Mouse (Mus musculus): Measurements from ENCODE around the gene Hist1h3d. TPM values are rescaled to one million over a fixed set of nuclear protein-coding genes. Genes with fewer than 3 reads are reported as not detected.

The Hist1h3d gene
- total and polyA plus RNA-seq, 3 experiments, result 0.94 to 182 (median 13.5) TPM

DNA sequence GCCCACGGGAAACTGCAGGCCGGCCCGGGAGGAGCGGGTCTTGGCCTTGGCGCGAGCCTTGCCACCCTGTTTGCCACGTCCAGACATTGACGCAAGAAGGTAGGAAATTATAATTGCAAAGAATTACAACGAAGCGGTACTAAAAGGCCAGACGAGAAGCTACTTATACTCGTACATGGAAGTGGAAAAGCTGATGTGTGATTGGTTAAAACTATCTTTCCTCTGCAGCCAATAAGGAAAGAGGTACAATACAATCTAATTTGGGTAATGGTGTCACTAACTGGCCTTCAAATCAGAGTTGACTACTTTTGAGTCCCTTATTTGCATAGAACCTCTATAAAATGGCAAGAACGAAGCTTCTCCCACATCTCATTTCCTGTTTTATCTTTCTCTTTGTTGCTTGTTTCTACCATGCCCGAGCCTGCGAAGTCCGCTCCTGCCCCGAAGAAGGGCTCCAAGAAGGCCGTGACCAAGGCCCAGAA is 4.5 kb upstream of the Hist1h3d start, which contains the start of the genes Hist1h2ae and Hist1h2bg:
Gene Hist1h2ae (minus strand): TSS at position 199 of the 482 bp plus-strand sequence.
Gene Hist1h2bg (plus strand): TSS at position 375 of the 482 bp plus-strand sequence.
- no peaks in the 10 kb centered on the region for H3K27me3 ChIP-seq (replicated peaks)
- peak within 1 kb of the TSS; percentile 34 to 66 (median 36) for H3K4me3 ChIP-seq (replicated peaks in 1 of 3; ENCODE audit: low read depth in 2 of 3, low read length in 2 of 3, poor library complexity in 1 of 3)
- H3K4me2 ChIP-seq (ENCODE audit: insufficient read depth, low read depth, poor library complexity, severe bottlenecking), result peak within 1 kb of the TSS; percentile 82
- H3K36me3 ChIP-seq (replicated peaks in 1 of 2; ENCODE audit: control insufficient read depth in 1 of 2, insufficient read depth in 1 of 2, low read length in 1 of 2), result no peaks in the 10 kb centered on the region
- TF ChIP-seq MEF2A (IDR thresholded peaks at IDR 0.05; ENCODE audit: borderline replicate concordance, low read depth, low read length) (peak; percentile 76; the same call in 1 of the 2 replicates), POLR2A (IDR thresholded peaks at IDR 0.05; ENCODE audit: low read depth, low read length) (peak; percentile 81), JUND (conservative IDR thresholded peaks at IDR 0.05; ENCODE audit: low read depth, low read length) (peak; percentile 74; the same call in 1 of the 2 replicates), RCOR1 (conservative IDR thresholded peaks at IDR 0.05; ENCODE audit: low read depth, low read length) (peak; percentile 52), ELF1 (IDR thresholded peaks at IDR 0.05; ENCODE audit: low read depth, low read length) (peak; percentile 71), NRF1 (IDR thresholded peaks at IDR 0.05; ENCODE audit: low read depth, low read length) (no peak; the same call in 1 of the 2 replicates), E2F4 (IDR thresholded peaks at IDR 0.05; ENCODE audit: insufficient replicate concordance, low read depth, low read length) (0 out of 2 replicates have a peak, but pooled peaks have one; percentile 62), NELFE (IDR thresholded peaks at IDR 0.05; ENCODE audit: low read depth, low read length) (peak; percentile 65; the same call in 1 of the 2 replicates), SMC3 (IDR thresholded peaks at IDR 0.05; ENCODE audit: low read depth, low read length) (no peak), ZMIZ1 (IDR thresholded peaks at IDR 0.05; ENCODE audit: low read depth, low read length) (peak; percentile 97), CHD1 (IDR thresholded peaks at IDR 0.05; ENCODE audit: low read depth, low read length) (no peak; the same call in none of the 2 replicates), KAT2A (IDR thresholded peaks at IDR 0.05; ENCODE audit: insufficient replicate concordance, low read length) (no peak), POLR2AphosphoS2 (IDR thresholded peaks at IDR 0.05; ENCODE audit: low read depth, low read length) (no peak), MAFK (IDR thresholded peaks at IDR 0.05; ENCODE audit: insufficient replicate concordance, low read length) (no peak), MXI1 (IDR thresholded peaks at IDR 0.05; ENCODE audit: low read depth, low read length) (peak; percentile 49), MAX (IDR thresholded peaks at IDR 0.05; ENCODE audit: low read length) (no peak), TCF12 (IDR thresholded peaks at IDR 0.05; ENCODE audit: low read depth, low read length) (peak; percentile 96), UBTF (IDR thresholded peaks at IDR 0.05; ENCODE audit: low read depth, low read length) (no peak), CHD2 (IDR thresholded peaks at IDR 0.05; ENCODE audit: low read length) (peak; percentile 94), JUN (IDR thresholded peaks at IDR 0.05; ENCODE audit: insufficient read depth, low read depth, low read length) (peak; percentile 49; the same call in 1 of the 2 replicates), MAZ (IDR thresholded peaks at IDR 0.05; ENCODE audit: low read depth, low read length) (no peak), TBP (conservative IDR thresholded peaks at IDR 0.05; ENCODE audit: low read depth, low read length) (peak; percentile 99), HCFC1 (IDR thresholded peaks at IDR 0.05; ENCODE audit: low read depth, low read length) (peak; percentile 71), EP300 (IDR thresholded peaks at IDR 0.05; ENCODE audit: low read length) (no peak)
- peak within 1 kb of the TSS; percentile 98 for H3K27ac ChIP-seq (ENCODE audit: insufficient read depth, low read depth)
- dilution Hi-C loops (cut with MboI; ENCODE audit: extremely low pct_ligation_motif_present, extremely low pct_unique_long_range_greater_than_20kb, low sequenced_read_pairs) (no loop called here), in situ Hi-C loops (cut with MboI; ENCODE audit: low pct_ligation_motif_present, low pct_unique_long_range_greater_than_20kb, low sequenced_read_pairs) (loop anchor here (25.0 kb wide), 1 partner anchor 1834 kb away; the partner anchor contains the start of gene Hist1h4j)
- H3K9ac ChIP-seq (ENCODE audit: insufficient read depth, low read depth), result peak within 1 kb of the TSS; percentile 91
- peak; percentile 95 for DNase-seq (ENCODE audit: extremely low read depth)
- no peaks in the 10 kb centered on the region for H3K79me2 ChIP-seq (replicated peaks; ENCODE audit: control insufficient read depth, extremely low read depth, insufficient read depth, poor library complexity, severe bottlenecking)
- H3K9me3 ChIP-seq (replicated peaks; ENCODE audit: low read length), result no peaks in the 10 kb centered on the region
- H3K4me1 ChIP-seq (ENCODE audit: control insufficient read depth in 1 of 2, insufficient read depth in 2 of 2), result peaks cover 0 to 4% of the 10 kb centered on the region in 2 experiments; a peak in 1 of 4 replicates

All from CH12.LX (cell line).